Mouse (Mus musculus): Measurements from ENCODE around the gene Il11ra1. TPM values are rescaled to one million over a fixed set of nuclear protein-coding genes. Genes with fewer than 3 reads are reported as not detected.

Il11ra1 gene
- polyA plus RNA-seq, 1 experiment = 32.5 TPM

DNA sequence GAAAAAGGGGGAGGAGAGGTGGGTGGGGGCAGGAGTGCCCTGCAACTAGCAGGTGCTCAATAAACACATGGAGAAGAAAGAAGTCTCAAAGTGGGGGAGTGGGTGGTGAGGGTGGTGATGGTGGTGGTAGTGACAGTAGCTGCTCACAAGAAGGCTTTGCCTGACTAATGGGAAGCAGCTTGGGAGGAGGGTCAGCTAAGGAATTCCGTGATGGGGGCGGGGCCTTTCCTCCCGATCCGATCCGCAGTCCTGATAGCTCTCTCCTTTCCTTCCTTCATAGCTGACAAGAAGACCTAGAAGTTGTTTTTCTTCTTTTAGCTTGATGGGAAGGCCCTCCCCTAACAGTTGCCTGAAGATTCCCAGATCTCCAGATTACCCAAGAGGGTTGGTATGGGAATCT lies 4.9 kb downstream of the Il11ra1 start:
- no peak for TF ChIP-seq POLR2A (IDR thresholded peaks at IDR 0.05; ENCODE audit: borderline replicate concordance, extremely low read depth, insufficient read depth, insufficient read length, poor library complexity, severe bottlenecking)
- no peak for TF ChIP-seq CTCF (IDR thresholded peaks at IDR 0.05; ENCODE audit: borderline replicate concordance, extremely low read depth, insufficient read depth, insufficient read length)
- DNase-seq (ENCODE audit: low read depth) = no peak

DNA sequence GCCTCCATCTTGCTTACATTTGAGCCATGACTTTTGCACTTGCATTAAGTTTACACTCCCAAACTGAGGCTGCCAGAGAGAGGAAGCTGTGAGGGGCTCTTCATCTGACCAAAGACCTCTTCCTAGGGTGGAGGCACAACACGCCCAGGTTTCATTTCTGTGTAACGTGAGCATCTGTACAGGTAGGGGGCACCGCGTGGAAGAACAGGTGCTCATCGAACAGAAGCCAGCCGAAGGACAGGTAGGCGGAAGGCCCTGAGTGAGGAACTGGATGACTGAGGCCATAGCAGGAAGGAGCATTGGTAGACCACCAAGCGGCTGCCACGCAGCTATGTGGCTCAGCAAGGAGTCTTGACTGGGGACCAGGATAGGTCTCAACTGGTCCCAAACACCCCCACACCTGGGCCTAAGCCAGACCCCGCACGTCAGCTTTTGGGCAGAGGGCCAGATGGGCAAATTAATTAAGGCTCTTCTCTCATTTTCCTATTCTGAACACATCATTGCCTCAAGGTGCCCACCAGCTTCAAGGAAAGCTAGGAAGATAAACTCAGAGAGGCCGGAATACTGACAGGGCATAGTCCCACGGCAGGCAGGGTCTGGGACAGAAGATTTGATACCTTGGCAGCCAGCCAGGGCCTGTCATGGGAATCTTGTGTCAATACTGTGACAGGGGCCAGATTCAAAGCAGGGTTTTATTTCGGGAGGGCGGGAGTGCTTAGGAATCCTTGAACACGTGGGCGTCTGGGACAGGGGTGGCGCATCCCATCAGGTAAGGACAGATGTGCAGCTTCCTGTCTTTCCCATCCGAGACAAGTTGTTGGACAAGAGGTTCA lies 6.3 kb downstream of the Il11ra1 start:
- no peak for TF ChIP-seq CTCF (IDR thresholded peaks at IDR 0.05; ENCODE audit: borderline replicate concordance, extremely low read depth, insufficient read depth, insufficient read length)
- no peak for TF ChIP-seq POLR2A (IDR thresholded peaks at IDR 0.05; ENCODE audit: borderline replicate concordance, extremely low read depth, insufficient read depth, insufficient read length, poor library complexity, severe bottlenecking)
- peak; percentile 68 for DNase-seq (ENCODE audit: low read depth)

- peak; percentile 96 for DNase-seq (ENCODE audit: low read depth)
Observed at GRCm38 (mm10) chr4:41707011-41707535, 7.3 kb downstream of the Il11ra1 start.

DNA sequence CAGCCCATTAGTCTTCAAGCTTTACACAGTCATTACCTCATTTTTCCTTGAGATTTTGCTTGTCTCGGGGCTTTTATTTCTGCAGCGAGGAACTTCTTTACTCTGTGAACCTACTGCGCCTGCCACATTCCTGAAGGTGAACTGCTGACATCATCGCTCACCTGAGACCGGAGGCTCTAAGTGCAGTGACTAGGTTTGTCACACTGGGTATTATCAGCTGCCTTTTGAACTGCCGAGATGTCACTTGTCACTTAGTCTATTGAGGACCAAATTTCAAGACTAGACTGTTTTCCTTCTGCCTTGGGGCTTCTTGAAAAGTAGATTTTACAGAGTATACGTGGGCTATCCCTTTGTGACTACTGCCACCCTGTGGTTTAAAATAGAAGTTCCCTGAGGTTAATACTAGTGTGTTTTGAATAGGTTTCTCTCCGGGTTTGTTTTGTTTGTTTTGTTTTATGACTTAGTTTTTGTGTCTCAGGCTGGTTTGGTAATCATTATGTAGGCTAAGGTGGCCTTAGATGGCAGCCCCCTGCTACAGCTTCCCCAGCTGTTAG lies 8.5 kb downstream of the Il11ra1 start:
- peak; percentile 85 for DNase-seq (ENCODE audit: low read depth)
- TF ChIP-seq CTCF (IDR thresholded peaks at IDR 0.05; ENCODE audit: borderline replicate concordance, extremely low read depth, insufficient read depth, insufficient read length) (0 out of 2 replicates have a peak, but pooled peaks have one; percentile 36), POLR2A (IDR thresholded peaks at IDR 0.05; ENCODE audit: borderline replicate concordance, extremely low read depth, insufficient read depth, insufficient read length, poor library complexity, severe bottlenecking) (no peak)

More at GRCm38 (mm10) chr4:41707011-41707535, 7.3 kb downstream of the Il11ra1 start:
- TF ChIP-seq POLR2A (IDR thresholded peaks at IDR 0.05; ENCODE audit: borderline replicate concordance, extremely low read depth, insufficient read depth, insufficient read length, poor library complexity, severe bottlenecking) (no peak), CTCF (IDR thresholded peaks at IDR 0.05; ENCODE audit: borderline replicate concordance, extremely low read depth, insufficient read depth, insufficient read length) (peak; percentile 79)

GRCm38 (mm10) chr4:41710229-41710628 lies 10.4 kb downstream of the Il11ra1 start:
- TF ChIP-seq POLR2A (IDR thresholded peaks at IDR 0.05; ENCODE audit: borderline replicate concordance, extremely low read depth, insufficient read depth, insufficient read length, poor library complexity, severe bottlenecking) (no peak), CTCF (IDR thresholded peaks at IDR 0.05; ENCODE audit: borderline replicate concordance, extremely low read depth, insufficient read depth, insufficient read length) (no peak)
- no peak for DNase-seq (ENCODE audit: low read depth)

GRCm38 (mm10) chr4:41711705-41712375 lies 12.1 kb downstream of the Il11ra1 start:
- TF ChIP-seq POLR2A (IDR thresholded peaks at IDR 0.05; ENCODE audit: borderline replicate concordance, extremely low read depth, insufficient read depth, insufficient read length, poor library complexity, severe bottlenecking) (no peak), CTCF (IDR thresholded peaks at IDR 0.05; ENCODE audit: borderline replicate concordance, extremely low read depth, insufficient read depth, insufficient read length) (no peak)
- peak; percentile 63 for DNase-seq (ENCODE audit: low read depth)

DNA sequence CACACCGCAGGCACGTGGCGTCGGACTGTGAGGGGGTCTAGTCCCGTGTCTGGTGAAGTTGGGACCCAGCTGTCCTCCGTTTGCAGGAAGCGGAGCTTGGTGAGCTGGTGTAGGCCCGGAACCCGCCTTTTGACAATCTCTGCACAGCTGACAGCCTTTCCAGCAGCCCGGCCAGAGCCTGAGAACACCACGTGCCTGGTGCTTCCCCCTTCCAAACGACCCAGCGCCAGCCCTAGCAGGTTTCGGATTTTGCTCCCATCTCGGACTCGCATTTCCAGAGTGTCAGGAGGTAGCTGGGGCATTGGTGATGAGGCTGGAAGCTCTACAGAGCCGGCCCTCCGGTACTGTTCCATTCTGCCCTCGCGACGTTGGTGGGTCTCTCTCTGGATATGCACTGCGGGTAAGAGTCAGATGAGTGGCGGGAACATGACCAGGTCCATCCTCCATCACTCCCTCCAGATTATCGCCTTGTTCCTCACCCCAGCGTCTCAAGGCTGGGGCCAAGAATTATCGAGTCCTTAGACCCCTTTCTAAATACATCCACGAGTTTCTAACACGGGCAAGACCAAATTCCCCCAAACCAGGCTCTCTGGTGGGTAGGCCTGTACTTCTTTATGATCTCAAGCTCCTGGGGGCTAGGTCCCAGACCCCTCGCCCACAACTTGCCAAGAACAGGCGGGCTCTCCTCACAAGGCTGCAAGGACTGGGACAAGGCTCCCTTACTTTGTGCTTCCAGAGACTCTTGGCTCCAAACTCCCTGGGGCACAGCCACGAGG lies 12.8 kb downstream of the Il11ra1 start:
- no peak for DNase-seq (ENCODE audit: low read depth)
- TF ChIP-seq POLR2A (IDR thresholded peaks at IDR 0.05; ENCODE audit: borderline replicate concordance, extremely low read depth, insufficient read depth, insufficient read length, poor library complexity, severe bottlenecking) (no peak), CTCF (IDR thresholded peaks at IDR 0.05; ENCODE audit: borderline replicate concordance, extremely low read depth, insufficient read depth, insufficient read length) (no peak)

DNA sequence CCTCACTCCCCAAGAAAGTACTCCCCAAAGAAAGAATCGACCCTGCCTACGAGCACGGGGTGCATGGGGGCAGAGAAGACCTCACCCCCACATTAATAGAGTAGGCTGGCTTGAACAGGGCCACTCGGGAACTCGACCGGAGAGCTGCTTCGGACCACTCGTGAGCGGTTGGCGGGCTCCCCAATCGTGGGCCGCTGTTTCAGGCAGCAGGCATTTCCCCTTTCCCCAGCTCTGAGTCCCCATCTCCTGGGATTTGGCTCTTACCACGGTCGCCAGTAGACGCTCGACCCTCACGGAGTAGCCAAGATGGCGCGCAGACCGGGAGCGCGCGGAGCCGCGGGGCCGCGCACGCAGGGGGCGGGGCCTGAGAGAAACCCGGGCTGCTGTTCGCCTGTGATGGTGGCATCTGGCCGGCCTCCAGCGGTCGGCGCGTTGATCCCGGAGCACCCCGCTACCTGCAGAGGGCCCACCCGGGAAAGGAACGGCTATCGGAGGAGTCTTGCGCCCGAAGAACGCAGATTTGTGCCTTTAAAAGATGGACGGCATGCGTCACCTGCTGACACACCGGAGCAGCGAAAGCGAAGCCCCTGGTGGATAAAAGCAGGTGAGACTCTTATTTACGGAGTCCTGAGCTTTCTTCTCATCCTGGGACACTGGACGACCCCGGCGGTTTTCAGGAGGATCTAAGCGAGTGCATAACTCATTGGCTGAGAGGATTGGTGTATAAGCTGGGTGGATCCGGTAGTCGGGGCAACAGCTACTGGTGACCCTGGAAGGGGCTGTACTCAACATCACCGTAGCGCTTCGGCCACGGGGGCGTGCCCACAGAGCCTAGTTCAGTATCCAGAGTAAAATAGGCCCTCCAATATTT lies 13.6 kb downstream of the Il11ra1 start, which contains the start of gene Rpp25l:
Gene Rpp25l (minus strand): TSS at position 338 of the 871 bp plus-strand sequence.
- peak; percentile 90 for DNase-seq (ENCODE audit: low read depth)
- peak; percentile 43 for TF ChIP-seq CTCF (IDR thresholded peaks at IDR 0.05; ENCODE audit: borderline replicate concordance, extremely low read depth, insufficient read depth, insufficient read length)
- TF ChIP-seq POLR2A (IDR thresholded peaks at IDR 0.05; ENCODE audit: borderline replicate concordance, extremely low read depth, insufficient read depth, insufficient read length, poor library complexity, severe bottlenecking) = peak; percentile 91

DNA sequence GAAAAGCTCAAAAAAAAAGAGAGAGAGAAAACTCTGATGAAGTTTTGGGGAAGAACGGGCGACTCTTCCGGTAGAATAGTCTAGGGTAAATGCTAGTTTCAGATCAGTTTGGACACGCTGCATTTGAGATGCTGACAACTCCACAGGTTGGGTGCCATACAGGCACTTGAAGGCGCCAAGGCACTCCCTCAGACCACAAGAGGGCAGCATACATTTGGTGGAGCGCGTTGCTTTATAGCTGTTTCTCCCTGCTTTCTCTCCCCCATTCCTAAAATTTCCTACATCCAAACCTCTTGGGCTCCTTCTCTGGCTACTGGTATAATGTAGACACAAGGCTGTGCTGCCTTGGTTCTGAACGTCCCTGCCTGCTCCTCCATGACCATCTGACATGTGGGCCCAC lies 14.5 kb downstream of the Il11ra1 start:
- peak; percentile 85 for DNase-seq (ENCODE audit: low read depth)
- TF ChIP-seq POLR2A (IDR thresholded peaks at IDR 0.05; ENCODE audit: borderline replicate concordance, extremely low read depth, insufficient read depth, insufficient read length, poor library complexity, severe bottlenecking) = no peak
- TF ChIP-seq CTCF (IDR thresholded peaks at IDR 0.05; ENCODE audit: borderline replicate concordance, extremely low read depth, insufficient read depth, insufficient read length) = peak; percentile 89

DNA sequence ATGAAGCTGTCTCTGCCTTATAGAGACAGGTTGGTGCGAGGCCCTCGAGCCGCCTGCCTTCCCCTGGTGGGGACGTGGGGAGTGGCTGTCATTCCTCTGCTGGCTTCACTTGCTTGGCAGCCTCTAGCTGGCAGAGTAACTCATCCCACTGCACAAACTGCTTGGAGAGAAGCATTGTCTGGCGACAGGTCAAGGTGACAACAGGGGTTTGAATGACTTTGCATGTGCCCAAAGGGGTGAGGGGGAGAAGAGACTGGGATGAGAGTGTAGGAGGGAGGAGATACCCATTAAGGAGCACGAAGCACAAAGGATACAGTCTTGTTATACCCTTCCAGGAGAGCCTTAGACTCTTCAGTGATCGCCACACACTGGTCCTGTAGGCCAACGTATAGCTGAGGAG lies 15.3 kb downstream of the Il11ra1 start:
- TF ChIP-seq CTCF (IDR thresholded peaks at IDR 0.05; ENCODE audit: borderline replicate concordance, extremely low read depth, insufficient read depth, insufficient read length) = no peak
- no peak for TF ChIP-seq POLR2A (IDR thresholded peaks at IDR 0.05; ENCODE audit: borderline replicate concordance, extremely low read depth, insufficient read depth, insufficient read length, poor library complexity, severe bottlenecking)
- no peak for DNase-seq (ENCODE audit: low read depth)

Measured in brain, embryonic 14.5 days (tissue).